Mouse (Mus musculus): ENCODE results near the gene Pus10. TPM values are rescaled to one million over a fixed set of nuclear protein-coding genes. Genes with fewer than 3 reads are reported as not detected.
"Not testable (repeated sequence)": the region's sequence is repeated elsewhere in the genome, so short reads cannot be mapped to it uniquely, and the experiment has no call there.

Pus10 gene
- polyA plus RNA-seq, 1 experiment from 2014 or later, result 19.6 TPM

- Histone ChIP-seq H3K27me3 (ENCODE audit: insufficient read depth, poor library complexity, severe bottlenecking) (no peaks in the 10 kb centered on the region), H3K4me1 (no peaks in the 10 kb centered on the region), H3K9me3 (no peaks in the 10 kb centered on the region), H3K27ac (no peak overlapping the region), H3K4me3 (no peak overlapping the region), H3K36me3 (peaks cover 7% of the 10 kb centered on the region; the same call in 1 of the 2 replicates)
- DNase-seq (ENCODE audit: low spot score), result no peak
- 77% methylated on average over 4 of the region's 4 CpGs for WGBS
These were observed 75.4 kb downstream of the Pus10 start for GRCm38 (mm10) chr11:23740895-23741294.

- WGBS, result 91% methylated on average over 7 of the region's 7 CpGs
- H3K36me3 ChIP-seq, result peaks cover 7% of the 10 kb centered on the region; the same call in 1 of the 2 replicates
- H3K4me1 ChIP-seq, result no peaks in the 10 kb centered on the region
- DNase-seq (ENCODE audit: low spot score), result no peak
- no peak overlapping the region for H3K27ac ChIP-seq
- H3K9me3 ChIP-seq, result no peaks in the 10 kb centered on the region
- no peaks in the 10 kb centered on the region for H3K27me3 ChIP-seq (ENCODE audit: insufficient read depth, poor library complexity, severe bottlenecking)
- H3K4me3 ChIP-seq, result no peak overlapping the region
These were observed 75.9 kb downstream of the Pus10 start for GRCm38 (mm10) chr11:23741386-23741785.

GRCm38 (mm10) chr11:23744352-23744751, 78.9 kb downstream of the Pus10 start:
- H3K36me3 ChIP-seq, result peaks cover 7% of the 10 kb centered on the region; the same call in 1 of the 2 replicates
- H3K4me3 ChIP-seq, result no peak overlapping the region
- H3K27ac ChIP-seq, result no peak overlapping the region
- no peaks in the 10 kb centered on the region for H3K4me1 ChIP-seq
- WGBS, result 76% methylated on average over 3 of the region's 3 CpGs
- no peak for DNase-seq (ENCODE audit: low spot score)
- no peaks in the 10 kb centered on the region for H3K9me3 ChIP-seq
- H3K27me3 ChIP-seq (ENCODE audit: insufficient read depth, poor library complexity, severe bottlenecking), result no peaks in the 10 kb centered on the region

GRCm38 (mm10) chr11:23746102-23746501, 80.6 kb downstream of the Pus10 start:
- Histone ChIP-seq H3K27ac (no peak overlapping the region), H3K4me1 (no peaks in the 10 kb centered on the region), H3K36me3 (peaks cover 7% of the 10 kb centered on the region; the same call in 1 of the 2 replicates), H3K4me3 (no peak overlapping the region), H3K27me3 (ENCODE audit: insufficient read depth, poor library complexity, severe bottlenecking) (no peaks in the 10 kb centered on the region), H3K9me3 (no peaks in the 10 kb centered on the region)
- WGBS, result 74% methylated on average over 4 of the region's 4 CpGs
- DNase-seq (ENCODE audit: low spot score), result no peak

- DNase-seq (ENCODE audit: low spot score), result no peak
- H3K4me3 ChIP-seq, result no peak overlapping the region
- no peaks in the 10 kb centered on the region for H3K27me3 ChIP-seq (ENCODE audit: insufficient read depth, poor library complexity, severe bottlenecking)
- no peak overlapping the region for H3K27ac ChIP-seq
- H3K4me1 ChIP-seq, result no peaks in the 10 kb centered on the region
- no peaks in the 10 kb centered on the region for H3K36me3 ChIP-seq
- 91% methylated on average over 1 of the region's 1 CpGs for WGBS
- H3K9me3 ChIP-seq, result no peaks in the 10 kb centered on the region
These were observed 87.7 kb downstream of the Pus10 start for GRCm38 (mm10) chr11:23753136-23753710.

- H3K9me3 ChIP-seq, result no peaks in the 10 kb centered on the region
- H3K36me3 ChIP-seq, result no peaks in the 10 kb centered on the region
- H3K4me3 ChIP-seq, result no peak overlapping the region
- H3K27ac ChIP-seq, result no peak overlapping the region
- no peaks in the 10 kb centered on the region for H3K27me3 ChIP-seq (ENCODE audit: insufficient read depth, poor library complexity, severe bottlenecking)
- DNase-seq (ENCODE audit: low spot score), result no peak
- no peaks in the 10 kb centered on the region for H3K4me1 ChIP-seq
These were observed 88.9 kb downstream of the Pus10 start for GRCm38 (mm10) chr11:23754329-23754728.

GRCm38 (mm10) chr11:23758218-23758617, 92.7 kb downstream of the Pus10 start:
- 68% methylated on average over 2 of the region's 2 CpGs for whole genome bisulfite sequencing
- peaks cover 3% of the 10 kb centered on the region; the same call in 1 of the 2 replicates for H3K36me3 ChIP-seq
- H3K4me3 ChIP-seq, result no peak overlapping the region
- H3K27me3 ChIP-seq (ENCODE audit: insufficient read depth, poor library complexity, severe bottlenecking), result no peaks in the 10 kb centered on the region
- DNase-seq (ENCODE audit: low spot score), result no peak
- H3K4me1 ChIP-seq, result no peaks in the 10 kb centered on the region
- H3K27ac ChIP-seq, result no peak overlapping the region
- H3K9me3 ChIP-seq, result no peaks in the 10 kb centered on the region

GRCm38 (mm10) chr11:23762635-23763034, 97.2 kb downstream of the Pus10 start:
- H3K9me3 ChIP-seq, result no peaks in the 10 kb centered on the region
- no peaks in the 10 kb centered on the region for H3K27me3 ChIP-seq (ENCODE audit: insufficient read depth, poor library complexity, severe bottlenecking)
- 95% methylated on average over 2 of the region's 2 CpGs for WGBS
- DNase-seq (ENCODE audit: low spot score), result no peak
- peaks cover 3% of the 10 kb centered on the region; the same call in 1 of the 2 replicates for H3K36me3 ChIP-seq
- H3K27ac ChIP-seq, result no peak overlapping the region
- no peak overlapping the region for H3K4me3 ChIP-seq
- no peaks in the 10 kb centered on the region for H3K4me1 ChIP-seq

- 79% methylated on average over 5 of the region's 5 CpGs for WGBS
These were observed 101.9 kb downstream of the Pus10 start for GRCm38 (mm10) chr11:23767369-23767768.

GRCm38 (mm10) chr11:23767928-23768327, 102.5 kb downstream of the Pus10 start:
- H3K4me1 ChIP-seq, result peaks cover 5% of the 10 kb centered on the region; the same call in 1 of the 2 replicates
- H3K36me3 ChIP-seq, result no peaks in the 10 kb centered on the region
- no peaks in the 10 kb centered on the region for H3K9me3 ChIP-seq
- DNase-seq (ENCODE audit: low spot score), result no peak
- no peak overlapping the region for H3K4me3 ChIP-seq
- no peak overlapping the region for H3K27ac ChIP-seq
- H3K27me3 ChIP-seq (ENCODE audit: insufficient read depth, poor library complexity, severe bottlenecking), result no peaks in the 10 kb centered on the region
- WGBS, result 63% methylated on average over 1 of the region's 1 CpGs

More at GRCm38 (mm10) chr11:23767369-23767768, 101.9 kb downstream of the Pus10 start:
- H3K27ac ChIP-seq; H3K4me1 ChIP-seq; H3K36me3 ChIP-seq; H3K27me3 ChIP-seq (ENCODE audit: insufficient read depth, poor library complexity, severe bottlenecking); H3K9me3 ChIP-seq; DNase-seq (ENCODE audit: low spot score); H3K4me3 ChIP-seq: not testable (repeated sequence)

GRCm38 (mm10) chr11:23769033-23769432, 103.6 kb downstream of the Pus10 start:
- H3K4me3 ChIP-seq, result peak overlapping the region; percentile 79
- H3K4me1 ChIP-seq, result peaks cover 5% of the 10 kb centered on the region; the same call in 1 of the 2 replicates
- H3K27ac ChIP-seq, result no peak overlapping the region
- DNase-seq (ENCODE audit: low spot score), result no peak
- H3K9me3 ChIP-seq, result no peaks in the 10 kb centered on the region
- H3K36me3 ChIP-seq, result no peaks in the 10 kb centered on the region
- H3K27me3 ChIP-seq (ENCODE audit: insufficient read depth, poor library complexity, severe bottlenecking), result no peaks in the 10 kb centered on the region

- H3K27ac ChIP-seq, result peak overlapping the region; percentile 95
- peak; percentile 75 for DNase-seq (ENCODE audit: low spot score)
- peak overlapping the region; percentile 79 for H3K4me3 ChIP-seq
- peaks cover 5% of the 10 kb centered on the region; the same call in 1 of the 2 replicates for H3K4me1 ChIP-seq
- no peaks in the 10 kb centered on the region for H3K27me3 ChIP-seq (ENCODE audit: insufficient read depth, poor library complexity, severe bottlenecking)
- no peaks in the 10 kb centered on the region for H3K9me3 ChIP-seq
- under 1% methylated on average over 25 of the region's 25 CpGs for WGBS
- H3K36me3 ChIP-seq, result no peaks in the 10 kb centered on the region
These were observed 104.4 kb downstream of the Pus10 start for GRCm38 (mm10) chr11:23769686-23770509.

GRCm38 (mm10) chr11:23770510-23770759, 105.0 kb downstream of the Pus10 start:
- Histone ChIP-seq H3K36me3 (no peaks in the 10 kb centered on the region), H3K4me3 (peak overlapping the region; percentile 79), H3K4me1 (peaks cover 5% of the 10 kb centered on the region; the same call in 1 of the 2 replicates), H3K9me3 (no peaks in the 10 kb centered on the region), H3K27ac (peak overlapping the region; percentile 95), H3K27me3 (ENCODE audit: insufficient read depth, poor library complexity, severe bottlenecking) (no peaks in the 10 kb centered on the region)
- WGBS, result under 1% methylated on average over 24 of the region's 24 CpGs
- DNase-seq (ENCODE audit: low spot score), result no peak
